Mouse (Mus musculus): ENCODE results near the gene Vegfc.

Vegfc gene

DNA sequence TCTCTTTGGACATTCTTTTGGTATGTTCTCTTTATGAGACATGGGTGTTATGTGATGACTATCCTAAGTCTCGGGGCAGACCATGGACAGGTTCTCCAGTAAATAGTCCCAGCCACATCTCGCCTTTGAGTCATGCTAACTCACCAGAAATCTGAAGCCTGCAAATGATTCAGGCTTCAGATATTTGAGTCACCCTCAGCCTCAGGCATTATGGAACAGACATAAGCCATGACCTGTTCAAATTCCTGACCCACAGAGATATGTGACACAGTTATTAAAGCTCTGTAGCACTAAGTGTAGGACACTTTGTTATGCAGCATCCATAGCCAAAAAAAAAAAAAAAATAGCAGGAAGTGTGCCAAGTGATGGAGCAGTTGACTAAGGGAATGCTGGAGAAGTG is 138.8 kb downstream of the Vegfc start:
- DNase-seq: no peak

- no peak for DNase-seq
Measured at GRCm38 (mm10) chr8:54228801-54229204, 151.4 kb downstream of the Vegfc start.

GRCm38 (mm10) chr8:54230638-54231037 is 153.2 kb downstream of the Vegfc start:
- no peak for DNase-seq

DNA sequence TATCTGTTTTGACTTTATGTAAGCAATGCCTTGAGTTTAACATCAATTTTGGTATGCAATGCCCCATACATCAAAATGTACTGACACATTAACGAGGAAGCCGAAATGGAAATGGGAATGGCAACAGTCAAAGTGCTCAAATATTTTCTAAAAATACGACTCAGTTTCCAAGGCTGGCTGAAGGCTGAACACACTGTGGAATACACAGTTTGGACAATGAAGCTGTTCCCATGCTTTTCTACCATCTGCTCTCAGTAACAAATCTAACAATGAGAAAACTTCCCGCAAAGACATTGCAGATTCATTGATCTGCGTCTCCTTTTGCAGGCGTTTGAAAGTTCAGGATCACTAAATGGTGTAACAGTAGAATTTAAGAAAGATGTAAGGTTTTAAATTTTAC is 155.9 kb downstream of the Vegfc start:
- no peak for DNase-seq

Measured in kidney, adult 18-20 months (tissue).